Mouse (Mus musculus) retina, postnatal 1 day (tissue): ENCODE measurements around the gene Prkcsh.
A peak's percentile ranks its signal among the peaks of the same experiment; 100 is the strongest.

ENCODE experiments used
- DNase-seq: peaks from one replicate; pipeline ENCODE4 v3.0.0-alpha.2; 2012

Prkcsh gene

DNA sequence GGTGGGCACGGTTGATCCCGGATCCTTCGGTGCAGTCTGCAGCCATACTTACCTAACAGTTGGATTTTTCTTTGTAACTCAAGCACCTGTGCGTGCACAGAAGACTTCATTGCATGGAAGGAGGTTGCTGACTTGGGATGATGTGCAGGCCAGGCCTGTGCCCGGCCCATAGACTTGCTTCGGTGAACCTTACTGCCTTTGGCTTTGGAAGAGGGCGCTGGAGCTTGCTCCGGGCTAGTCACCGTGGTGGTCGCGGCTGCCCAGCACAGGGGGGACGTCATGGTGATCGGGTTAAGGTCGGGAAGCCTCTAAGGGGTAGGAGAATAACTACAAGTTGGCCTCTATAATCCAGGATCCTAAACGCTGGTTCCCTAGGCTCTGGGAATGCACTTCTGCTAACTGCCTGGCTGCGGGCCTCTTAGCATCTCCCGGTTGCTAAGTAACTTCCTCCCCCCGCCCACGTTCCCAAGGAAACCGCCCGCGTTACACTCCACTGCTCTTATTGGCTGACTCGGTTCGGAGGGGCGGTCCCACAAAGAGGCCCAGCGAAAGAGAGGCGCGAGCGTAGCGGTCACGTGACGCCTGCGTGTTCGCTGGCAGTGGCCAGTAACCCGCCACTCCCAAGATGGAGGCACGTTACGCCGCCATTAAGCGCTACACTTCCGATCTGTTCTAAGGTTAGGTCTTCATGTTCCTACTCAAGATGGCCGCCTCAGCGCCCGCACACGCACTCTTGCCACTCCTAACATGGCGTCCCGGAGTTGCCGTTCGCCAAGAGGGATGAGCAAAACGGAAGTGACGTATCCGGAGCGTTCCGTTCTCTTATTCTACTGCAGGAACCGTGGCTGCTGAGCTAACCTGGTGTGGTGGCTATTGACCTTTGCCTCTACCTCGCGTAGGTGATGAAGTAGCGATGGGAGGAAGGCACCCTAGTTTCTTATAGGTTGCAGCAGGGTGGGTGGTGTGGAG, at the start of gene Prkcsh, which contains the start of gene Ccdc151:
Prkcsh (plus strand) TSS at position 613 of the 969 bp plus-strand sequence.
Ccdc151 (minus strand) TSS at position 441 of the 969 bp plus-strand sequence.
- DNase-seq: peak; percentile 100

DNA sequence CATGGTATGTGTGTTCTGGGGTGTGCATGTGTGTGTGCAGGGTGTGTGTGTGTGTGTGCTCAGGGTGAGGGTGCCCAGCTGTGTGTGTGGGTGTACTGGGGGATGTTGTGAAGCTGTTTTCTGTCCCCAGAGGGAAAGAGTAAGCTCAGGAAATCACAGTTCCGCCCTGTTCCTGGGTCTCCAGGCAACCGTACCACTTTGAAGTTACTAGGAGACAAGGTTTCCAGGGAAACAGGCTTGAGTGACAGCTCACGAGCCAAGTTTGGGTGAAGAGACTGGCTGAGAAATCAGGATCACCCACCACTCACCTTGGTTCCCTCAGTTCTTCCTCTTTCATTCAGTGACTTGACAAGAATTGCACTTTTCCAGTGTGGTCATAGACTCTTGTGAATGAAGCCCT, 49.0 kb upstream of the Prkcsh start:
- DNase-seq: peak; percentile 56

DNA sequence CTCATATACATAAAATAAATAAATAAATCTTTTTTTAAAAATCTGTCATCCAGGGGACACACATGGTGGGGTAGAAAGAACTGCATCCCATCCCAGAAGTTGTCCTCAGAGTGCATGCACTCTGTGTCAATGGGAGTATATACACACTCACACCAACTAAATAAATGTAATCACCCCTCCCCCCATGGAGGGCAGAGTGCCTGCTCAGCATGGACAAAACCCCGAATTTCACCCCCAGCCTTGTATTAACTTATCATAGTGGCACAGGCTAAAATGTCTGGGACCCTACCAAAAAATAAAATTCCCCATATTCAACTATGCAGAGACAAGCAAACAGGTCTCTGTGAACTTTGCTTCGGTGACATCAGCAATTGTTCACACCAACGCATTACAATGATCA, 48.0 kb upstream of the Prkcsh start:
- DNase-seq: no peak

DNA sequence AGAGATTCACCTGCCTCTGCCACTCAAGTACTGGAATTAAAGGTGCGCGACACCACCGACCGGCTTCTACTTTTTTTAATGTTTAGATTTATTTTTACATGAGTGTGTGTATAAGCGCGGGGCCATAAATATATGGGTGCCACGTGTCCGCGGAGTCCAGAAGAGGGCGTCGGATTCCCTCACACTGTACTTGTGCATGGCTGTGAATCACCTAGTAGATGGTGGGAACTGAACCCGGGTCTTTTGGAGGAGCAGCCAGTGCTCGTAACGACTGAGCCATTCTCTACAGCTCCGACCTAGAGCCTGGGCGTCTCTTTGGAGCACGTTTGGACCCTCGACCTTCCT, 47.4 kb upstream of the Prkcsh start:
- no peak for DNase-seq

DNA sequence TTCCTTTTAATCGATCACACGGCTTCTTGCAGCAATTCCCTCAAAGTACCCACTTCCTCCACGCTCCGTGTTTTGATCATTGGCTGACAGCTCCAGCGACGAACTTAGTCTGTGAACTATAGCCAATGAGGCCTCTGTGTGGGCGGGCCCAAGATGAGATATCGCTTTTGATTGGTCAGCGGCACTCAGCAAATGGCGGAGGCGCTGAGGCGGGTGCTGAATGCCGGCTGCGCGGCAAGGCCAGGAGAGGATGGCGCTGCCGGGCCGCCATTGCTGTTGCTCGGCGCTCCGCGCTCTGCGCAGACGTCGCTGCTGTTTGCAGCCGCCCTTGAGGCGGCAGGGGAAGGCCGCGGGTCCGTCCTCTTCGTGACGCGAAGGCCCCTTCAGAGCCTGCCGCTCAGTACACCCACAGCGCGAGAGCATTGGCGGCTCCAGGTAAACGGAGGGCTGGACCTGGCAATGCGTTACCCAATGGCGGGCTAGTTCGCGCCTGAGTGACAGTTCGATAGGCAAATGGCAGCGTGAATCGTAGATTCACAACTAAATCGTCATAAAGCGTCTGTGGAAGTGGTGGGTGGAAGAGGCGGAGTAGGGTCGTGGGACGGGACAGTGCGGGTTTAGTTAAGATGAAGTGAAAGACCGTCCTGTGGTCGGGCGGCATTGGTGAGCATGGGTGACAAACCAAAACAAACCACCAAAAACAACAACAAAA, 46.9 kb upstream of the Prkcsh start, which contains the start of gene Swsap1:
Swsap1 (plus strand) TSS at position 186 of the 712 bp plus-strand sequence.
- DNase-seq: peak; percentile 99

DNA sequence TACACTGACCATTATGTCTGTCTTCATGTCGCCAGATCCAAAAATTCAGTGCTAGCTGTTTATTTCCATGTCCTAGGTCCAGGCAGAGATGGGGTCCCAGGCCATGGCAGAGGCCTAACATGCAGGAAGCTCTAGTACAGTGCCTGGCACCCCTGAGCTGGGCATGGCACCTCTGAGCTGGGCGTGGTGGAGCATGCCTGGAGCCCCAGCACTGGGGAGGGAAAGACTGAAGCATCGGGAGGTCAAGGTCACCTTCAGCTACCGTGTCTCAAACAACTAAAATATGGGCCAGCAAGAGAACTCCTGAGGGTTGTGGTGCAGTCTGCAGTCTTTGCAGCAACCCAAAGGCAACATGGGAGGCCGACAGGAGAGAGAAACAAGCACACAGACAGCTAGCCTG, 44.2 kb upstream of the Prkcsh start:
- no peak for DNase-seq

DNA sequence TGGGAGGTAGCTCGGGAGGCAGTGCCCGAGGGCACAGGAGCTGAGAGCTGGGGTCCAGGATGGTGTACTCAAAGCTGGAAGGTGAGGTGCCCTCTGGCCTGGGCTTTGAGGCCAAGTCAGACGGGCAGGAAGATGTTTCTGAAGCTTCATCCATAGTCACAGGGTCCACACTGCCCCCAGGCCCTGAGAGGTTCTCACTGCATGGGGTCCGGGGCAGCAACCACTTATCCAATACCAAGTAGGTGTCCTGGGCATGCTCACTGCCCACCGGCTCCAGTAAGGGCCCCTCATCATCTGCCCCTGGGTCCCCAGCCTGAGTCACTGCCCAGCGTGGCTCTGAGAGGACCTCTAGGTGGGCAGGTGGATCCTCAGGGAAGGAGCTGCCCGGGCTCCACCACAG, 43.4 kb upstream of the Prkcsh start:
- no peak for DNase-seq

DNA sequence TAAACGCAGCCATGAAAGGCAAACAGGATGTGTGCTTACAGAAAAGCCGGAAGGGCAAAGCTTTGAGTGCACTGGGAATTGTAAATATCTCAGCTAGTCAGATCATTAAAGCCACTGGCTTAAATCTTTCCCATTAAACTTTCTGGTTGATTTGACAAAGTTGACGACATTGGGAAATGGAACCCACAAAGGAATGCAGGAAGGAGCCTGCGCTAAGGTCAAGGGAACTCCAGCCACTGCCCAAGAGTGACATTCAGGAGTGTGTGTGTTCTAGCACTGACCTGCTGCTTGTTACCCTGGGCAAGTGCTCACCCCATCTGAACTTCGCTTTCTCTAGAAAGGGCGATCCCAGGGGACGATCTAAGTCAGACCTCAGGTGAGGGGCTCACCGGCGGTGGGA, 42.5 kb upstream of the Prkcsh start:
- no peak for DNase-seq

DNA sequence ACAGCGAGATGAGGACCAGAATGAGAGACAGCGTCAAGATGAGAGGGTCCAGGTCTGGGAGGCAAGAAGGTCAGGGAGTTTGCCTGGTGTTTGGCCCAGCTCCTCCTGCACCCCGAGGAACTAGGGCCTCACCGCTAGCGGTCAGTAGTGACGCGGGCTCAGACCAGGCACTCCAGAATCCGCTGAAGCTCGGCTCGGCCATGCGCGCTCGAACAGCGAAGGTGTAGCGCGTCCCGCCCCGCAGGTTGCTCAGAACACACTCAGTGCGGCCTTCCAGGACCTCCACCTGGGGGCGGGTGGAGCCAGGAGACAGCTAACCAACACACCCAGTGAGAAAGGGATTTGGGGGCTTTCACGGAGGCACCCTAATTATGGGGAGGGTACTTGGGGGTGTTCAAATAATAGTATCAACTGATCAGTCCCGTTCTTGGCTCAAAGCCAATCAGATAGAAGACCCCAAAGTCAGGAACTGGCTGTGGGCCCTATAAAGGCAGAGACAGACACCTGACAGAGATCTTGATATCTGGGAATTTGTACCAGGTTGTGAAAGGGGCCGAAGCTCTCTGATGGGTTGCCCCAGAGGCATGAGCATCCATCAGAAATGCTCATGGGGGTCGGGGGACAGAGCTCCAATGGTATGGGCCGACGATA, 41.9 kb upstream of the Prkcsh start:
- peak; percentile 31 for DNase-seq

DNA sequence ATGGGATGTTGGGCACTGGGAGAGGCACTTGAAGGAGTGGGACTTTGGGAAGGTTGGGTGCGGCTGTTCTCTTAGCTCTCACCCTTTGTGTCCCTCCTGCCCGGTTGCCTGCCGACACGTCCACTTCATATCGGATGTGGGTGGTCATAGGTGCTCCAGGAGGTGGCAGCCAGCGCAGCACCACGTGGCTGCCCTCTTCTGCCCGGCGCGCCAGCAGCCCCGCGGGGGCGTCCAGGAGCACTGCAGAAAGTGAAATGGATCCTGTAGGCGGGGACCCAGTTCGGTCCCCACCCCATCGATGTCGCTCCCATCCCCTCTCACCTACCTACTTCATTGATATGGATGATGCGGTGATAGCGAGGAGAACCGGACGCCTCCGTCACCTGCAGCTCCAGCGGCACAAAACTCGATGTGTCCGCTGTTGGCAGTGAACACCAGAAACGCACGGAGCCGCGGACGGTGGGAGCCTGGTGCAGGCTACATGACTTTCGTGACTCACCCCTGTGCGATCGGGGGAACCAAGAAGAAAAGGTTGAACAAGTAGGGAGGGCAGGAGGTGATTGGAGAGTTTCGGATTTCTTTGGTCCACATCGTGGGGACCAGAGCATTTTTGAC, 41.1 kb upstream of the Prkcsh start:
- peak; percentile 21 for DNase-seq

DNA sequence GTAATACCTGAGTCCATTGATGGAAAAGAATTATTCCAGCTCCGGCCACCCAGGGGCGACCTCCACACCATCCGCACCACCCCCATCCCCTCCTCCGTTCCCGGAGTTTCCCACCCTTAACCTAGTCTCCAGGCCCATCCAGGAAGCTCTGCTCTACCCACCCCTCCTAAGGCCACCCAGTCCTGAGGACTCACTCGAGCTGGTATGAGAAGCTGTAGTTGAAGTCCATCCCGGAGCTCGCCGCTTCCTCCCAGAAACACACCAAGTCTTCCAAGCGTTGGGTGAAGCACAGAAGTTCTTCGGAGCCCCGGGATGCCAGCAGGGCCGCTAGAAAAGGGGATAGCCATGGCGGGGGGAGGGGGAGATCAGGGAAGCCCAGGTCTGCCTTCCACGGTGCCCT, 40.6 kb upstream of the Prkcsh start:
- peak; percentile 25 for DNase-seq

DNA sequence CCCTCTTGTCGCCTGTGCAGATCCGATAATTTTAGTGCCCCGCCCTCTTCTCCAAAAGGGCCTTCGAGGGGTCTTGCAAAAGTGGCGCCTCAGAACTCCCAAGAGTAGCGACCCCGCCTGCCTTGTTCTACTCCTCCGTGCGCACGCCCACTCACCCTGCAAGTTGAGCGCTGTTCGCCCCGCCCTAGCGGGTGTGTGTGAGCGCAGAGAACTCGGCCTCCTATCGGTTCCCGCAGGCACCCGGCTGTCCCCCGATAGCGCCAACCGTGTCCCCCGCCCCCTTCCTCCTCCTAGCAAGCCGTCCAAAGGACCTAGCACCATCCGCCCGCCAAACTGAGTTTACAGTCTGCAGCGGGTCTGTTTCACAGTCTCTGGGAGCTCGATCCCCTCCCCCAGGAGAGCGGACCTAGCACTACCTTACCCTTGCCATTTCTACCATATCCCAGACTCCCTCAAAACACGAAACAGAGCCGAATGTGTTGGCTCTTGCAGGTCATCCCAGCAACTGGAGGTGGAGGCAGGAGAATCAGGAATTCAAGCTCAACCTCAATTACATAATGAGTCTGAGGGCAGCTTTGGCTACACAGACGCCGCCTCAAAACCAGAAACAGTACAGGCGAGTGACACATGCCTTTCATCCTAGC, 40.1 kb upstream of the Prkcsh start:
- peak; percentile 74 for DNase-seq

DNA sequence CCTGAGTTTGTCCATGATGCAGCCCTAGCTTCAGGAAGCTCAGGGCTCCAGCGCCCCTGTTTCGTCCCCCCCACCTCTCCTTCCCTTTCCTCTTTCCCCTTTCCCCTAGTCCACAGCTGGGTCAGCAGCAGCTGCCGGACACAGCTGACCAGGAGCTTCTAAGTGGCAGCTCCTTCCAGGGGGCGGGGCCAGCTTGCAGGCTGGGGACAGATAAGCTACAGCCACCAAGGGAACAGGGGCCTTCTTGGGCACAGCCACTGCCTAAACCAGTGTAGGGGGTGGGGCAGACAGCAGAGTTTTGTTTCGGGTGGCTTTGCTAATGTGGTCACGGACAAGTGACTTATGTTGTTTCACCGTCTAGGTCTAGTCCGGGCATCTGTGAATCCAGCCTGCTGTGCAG, 39.2 kb upstream of the Prkcsh start, which contains the start of gene Epor:
Epor (minus strand) TSS at position 90 of the 400 bp plus-strand sequence.
- DNase-seq: peak; percentile 63

DNA sequence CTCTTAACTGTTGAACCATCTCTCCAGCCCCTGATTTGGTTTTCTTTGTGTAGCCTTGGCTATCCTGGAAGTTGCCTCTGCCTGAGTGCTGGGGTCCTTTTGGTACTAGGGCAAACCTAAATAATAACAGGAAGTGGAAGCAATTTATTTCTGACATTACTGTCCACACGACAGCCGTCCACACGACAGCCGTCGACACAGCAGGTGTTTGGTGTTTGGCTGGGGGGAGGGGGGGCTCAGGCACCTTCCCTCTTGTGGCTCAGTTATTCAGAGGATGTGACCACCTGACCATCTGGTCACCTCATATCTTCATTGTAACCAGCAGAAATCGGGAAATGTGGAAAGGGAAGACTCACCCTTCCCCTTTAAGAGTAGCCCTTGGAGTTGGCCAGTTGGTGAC, 33.7 kb upstream of the Prkcsh start:
- no peak for DNase-seq

DNA sequence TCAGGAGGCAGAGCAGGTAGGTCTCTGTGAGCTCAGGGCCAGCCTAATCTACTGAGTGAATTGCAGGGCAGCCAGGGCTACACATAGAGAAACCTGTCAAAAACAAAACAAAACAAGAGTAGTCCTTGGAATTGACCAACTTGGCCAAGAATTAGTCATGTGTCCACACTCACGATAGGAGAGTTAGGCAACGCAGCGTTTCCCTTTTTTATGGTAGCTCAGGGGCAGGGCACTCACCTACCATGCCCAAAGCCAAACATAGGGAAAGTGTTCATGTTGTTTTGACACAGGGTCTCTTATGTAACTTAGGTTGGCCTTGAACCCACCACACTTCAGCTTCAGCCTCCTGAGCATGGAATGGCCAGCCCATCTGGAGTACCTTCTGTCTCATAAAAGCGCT, 33.3 kb upstream of the Prkcsh start:
- DNase-seq: no peak

DNA sequence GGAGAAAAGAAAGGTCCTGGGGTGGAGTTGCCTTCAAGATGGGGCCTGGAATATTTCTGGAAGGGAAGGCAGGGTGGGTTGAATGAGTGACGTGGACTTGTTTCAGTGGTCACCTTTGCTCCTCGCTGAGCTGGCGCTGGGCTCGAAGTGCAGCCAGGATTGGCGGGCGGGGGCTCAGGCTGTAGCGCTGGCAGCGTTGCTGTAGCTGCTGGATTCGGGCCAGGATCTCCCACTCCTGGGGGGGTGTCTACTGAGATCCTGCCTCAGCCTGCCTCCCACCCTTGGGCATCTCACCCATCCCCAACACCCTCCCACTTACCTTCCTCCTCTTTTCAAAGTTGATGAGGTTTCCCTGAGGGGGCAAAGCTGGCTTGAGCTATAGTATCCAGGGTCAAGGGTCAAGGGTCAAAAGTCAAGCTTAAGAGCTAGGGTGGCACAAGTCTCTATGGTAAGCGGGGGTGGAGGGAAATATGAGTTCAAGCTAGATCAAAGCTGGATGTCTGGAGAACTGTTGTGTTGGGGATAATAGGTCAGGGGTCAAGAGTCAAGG, 25.9 kb upstream of the Prkcsh start:
- no peak for DNase-seq

DNA sequence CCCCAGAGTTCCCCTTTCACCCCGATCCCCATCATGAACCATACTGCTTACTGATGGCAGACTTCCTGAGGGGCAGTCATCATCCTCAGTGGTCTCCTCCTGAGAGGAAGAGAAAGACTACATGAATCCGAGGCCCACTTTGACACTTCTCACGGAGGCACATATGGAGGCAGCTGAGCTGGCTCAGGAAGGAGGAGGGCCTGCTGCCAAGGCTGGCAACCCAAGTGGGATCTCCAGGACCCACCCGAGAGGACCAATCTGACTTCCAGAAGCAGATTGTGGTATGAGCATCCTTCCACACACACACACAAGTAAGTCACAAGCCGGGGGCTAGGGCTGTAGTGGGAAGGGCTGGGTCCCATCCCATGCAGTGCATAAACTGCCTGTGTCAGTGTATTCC, 25.3 kb upstream of the Prkcsh start:
- DNase-seq: no peak

DNA sequence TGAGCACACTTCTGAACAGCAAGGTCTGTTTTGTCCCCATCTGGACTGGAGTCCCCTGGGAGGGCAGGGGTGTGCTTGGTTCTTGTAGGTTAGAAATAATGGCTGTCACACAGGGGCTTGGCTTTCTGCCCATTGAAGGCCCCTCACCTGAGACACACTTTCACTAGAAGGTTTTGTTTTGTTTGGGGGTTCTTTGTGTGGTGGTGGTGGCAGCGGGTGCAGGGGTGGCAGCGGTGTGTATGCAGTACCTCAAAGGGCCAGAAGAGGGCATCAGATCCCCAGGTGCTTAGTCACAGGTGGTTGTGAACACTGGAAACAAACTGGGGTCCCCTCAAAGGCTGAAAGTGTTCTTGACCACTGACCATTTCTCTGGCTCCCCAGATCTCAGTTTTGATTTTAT, 24.6 kb upstream of the Prkcsh start:
- DNase-seq: no peak

DNA sequence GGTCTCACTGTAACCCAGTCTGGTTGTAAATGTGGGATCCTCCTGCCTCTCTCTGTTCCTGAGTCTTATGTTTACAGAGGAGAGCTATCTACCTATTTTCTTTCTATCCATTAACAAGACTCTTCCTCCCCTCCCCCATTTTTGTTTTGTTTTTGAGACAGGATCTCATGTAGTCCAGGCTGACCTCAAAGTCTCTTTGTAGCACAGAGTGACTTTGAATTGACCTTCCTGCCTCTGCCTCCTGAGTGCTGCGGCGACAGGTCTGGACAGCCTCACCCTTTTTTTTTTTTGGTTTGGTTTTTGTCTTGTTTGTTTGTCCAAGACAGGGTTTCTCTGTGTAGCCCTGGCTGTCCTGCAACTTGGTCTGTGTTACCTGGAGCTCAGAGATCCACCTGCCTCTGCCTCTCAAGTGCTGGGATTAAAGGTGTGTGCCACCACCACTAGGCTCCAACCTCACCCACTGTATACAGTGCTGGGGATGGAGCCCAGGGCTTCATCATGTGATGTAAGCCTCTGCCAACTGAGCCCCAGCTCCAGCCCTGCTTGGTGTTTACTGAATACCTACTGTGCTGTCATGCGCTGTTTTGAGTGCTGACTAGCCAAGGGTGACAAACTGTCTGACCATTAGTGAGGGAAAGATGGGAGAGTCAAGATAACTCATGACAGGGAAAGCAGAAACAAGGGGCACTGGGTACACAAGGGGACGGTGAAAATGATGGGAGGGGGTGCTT, 24.0 kb upstream of the Prkcsh start:
- no peak for DNase-seq

DNA sequence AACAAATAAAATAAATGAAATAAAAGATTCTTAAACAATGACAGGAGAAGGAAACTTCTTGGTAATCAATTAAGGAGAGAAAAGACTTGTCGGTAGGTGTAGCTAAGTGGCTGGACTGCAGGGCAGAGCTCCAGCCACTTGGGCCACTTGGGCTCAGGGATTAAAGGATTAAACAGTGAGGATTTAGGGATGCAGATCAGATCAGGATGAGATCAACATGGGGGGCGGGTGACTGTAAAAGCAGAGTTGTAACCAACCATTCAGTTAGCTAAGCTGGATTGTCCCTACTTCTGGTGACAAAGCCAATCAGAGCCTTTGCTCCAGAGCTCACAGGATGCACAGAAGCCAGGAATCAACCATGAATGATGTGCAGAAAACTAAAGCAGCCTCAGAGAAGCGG, 18.7 kb upstream of the Prkcsh start:
- DNase-seq: peak; percentile 87

DNA sequence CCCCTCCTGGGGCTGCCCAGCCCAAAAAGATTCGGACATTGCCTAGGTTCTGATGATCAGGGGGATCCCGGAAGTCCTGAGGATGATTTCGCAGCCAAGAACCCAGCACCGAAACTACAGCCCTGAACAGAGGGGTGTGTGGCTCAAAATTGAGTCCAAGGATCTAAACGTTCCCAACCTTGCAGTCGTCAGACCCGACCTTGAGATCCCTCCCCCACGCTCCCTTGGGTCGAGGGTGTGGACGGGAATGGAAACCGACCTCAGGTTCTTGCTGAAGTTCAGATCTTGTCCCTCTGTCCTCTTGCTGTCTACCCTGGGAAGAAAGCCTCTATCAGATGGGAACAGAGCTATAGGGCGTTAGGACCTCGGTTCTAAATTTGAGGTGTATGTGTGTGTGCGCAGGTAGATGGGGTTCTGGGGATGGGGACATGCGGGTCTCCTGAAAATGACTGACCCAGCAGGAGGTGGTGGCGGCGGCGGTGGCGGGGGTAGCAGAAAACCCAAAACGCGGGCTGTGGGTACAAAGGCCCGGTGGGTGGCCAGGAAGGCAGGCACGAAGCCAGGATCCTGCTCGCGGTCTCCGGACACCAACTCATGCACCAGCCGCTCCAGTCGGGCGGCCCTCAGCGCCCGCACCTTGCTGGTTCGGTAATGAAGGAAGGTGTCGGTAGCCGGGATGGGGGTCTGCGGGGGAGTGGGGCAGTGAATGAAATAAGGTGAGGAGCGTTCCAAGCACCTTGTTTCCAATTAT, 14.8 kb upstream of the Prkcsh start:
- no peak for DNase-seq
